Mouse (Mus musculus) cerebellum, adult 2 months (tissue): ENCODE measurements around the gene Slc16a12.

Experiments
- CTCF ChIP-seq: fragments of 200-500 bp; IDR thresholded peaks from 2 replicates; pipeline ENCODE4 v1.5.1; 2011; ENCODE audit warnings: low read depth, mild to moderate bottlenecking, control low read depth, low read length, moderate library complexity, borderline replicate concordance; ENCODE audit not compliant: insufficient read depth
- POLR2A ChIP-seq: fragments of 200-500 bp; IDR thresholded peaks from 2 replicates; pipeline ENCODE4 v1.6.1; 2011; ENCODE audit warnings: low read length, control low read depth, borderline replicate concordance; ENCODE audit not compliant: insufficient read depth

DNA sequence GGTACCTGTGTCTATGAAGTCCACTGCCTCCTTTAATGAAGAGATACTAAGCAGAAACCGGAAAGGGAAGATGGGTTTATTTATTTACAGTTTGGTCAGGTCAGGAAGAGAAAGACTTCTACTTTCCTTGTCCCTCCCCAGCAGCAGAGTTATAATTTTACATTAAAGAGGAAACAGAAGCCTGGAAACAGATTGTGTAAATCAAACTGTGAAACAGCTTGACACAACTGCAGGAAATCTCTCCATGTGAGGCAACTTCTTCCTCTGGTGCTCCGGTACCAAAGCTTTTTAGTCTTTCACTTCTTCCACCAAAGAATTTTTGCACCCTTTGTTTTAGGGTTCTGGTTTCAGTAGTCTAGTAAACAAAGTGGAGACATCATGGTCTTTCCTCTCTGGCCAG lies 113.6 kb downstream of the Slc16a12 start:
- TF ChIP-seq CTCF: no peak
- TF ChIP-seq POLR2A: no peak
